Mouse (Mus musculus): ENCODE data around the gene Pgm1. TPM values are rescaled to one million over a fixed set of nuclear protein-coding genes. Genes with fewer than 3 reads are reported as not detected.

The Pgm1 gene
- polyA plus RNA-seq, 1 experiment from 2014 or later, result 47.5 TPM

Other genes starting within 250 kb of the Pgm1 start
- gene Alg6, start 213.8 kb upstream of the Pgm1 start, polyA plus RNA-seq (2014; fragmentation: Nextera tagmentation; extraction: Ambion mirVana), result 13.9 and 18.4 TPM in 2 replicates
- 29.1 and 32.0 TPM in 2 replicates for gene Efcab7, start 100.2 kb upstream of the Pgm1 start, polyA plus RNA-seq (2014; fragmentation: Nextera tagmentation; extraction: Ambion mirVana)
- gene Itgb3bp, start 399 bp downstream of the Pgm1 start, polyA plus RNA-seq (2014; fragmentation: Nextera tagmentation; extraction: Ambion mirVana), result 45.8 and 48.1 TPM in 2 replicates
- 5.7 and 6.4 TPM in 2 replicates for gene Ror1, start 166.4 kb downstream of the Pgm1 start, polyA plus RNA-seq (2014; fragmentation: Nextera tagmentation; extraction: Ambion mirVana)

All from hindbrain, embryonic 11.5 days (tissue).